Mouse (Mus musculus): ENCODE measurements around the gene Fam168b.

The Fam168b gene

DNA sequence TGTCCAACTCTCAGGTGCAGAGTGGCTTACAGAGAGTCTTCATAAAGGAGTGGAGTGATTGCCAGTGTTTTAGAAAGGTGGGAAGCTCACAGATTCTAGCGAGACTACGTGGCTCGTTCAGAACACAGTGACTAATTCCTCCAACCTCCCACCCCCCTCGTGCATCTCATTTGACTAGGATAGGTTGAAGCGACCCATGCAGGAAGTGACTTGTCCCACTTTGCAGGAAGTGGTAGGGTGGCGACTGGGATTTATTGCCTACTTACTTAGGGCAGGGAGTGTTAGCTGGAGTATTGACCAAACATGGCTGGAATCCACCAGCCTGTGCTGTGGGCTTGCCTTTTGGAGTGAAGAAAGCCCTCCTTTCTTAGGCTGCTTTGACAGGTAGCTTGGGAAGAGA is 8.7 kb upstream of the Fam168b start:
- no peak for DNase-seq (ENCODE audit: extremely low read depth, low read depth)

- no peak for DNase-seq (ENCODE audit: extremely low read depth, low read depth)
These were observed 7.7 kb upstream of the Fam168b start for GRCm38 (mm10) chr1:34850343-34851136.

DNA sequence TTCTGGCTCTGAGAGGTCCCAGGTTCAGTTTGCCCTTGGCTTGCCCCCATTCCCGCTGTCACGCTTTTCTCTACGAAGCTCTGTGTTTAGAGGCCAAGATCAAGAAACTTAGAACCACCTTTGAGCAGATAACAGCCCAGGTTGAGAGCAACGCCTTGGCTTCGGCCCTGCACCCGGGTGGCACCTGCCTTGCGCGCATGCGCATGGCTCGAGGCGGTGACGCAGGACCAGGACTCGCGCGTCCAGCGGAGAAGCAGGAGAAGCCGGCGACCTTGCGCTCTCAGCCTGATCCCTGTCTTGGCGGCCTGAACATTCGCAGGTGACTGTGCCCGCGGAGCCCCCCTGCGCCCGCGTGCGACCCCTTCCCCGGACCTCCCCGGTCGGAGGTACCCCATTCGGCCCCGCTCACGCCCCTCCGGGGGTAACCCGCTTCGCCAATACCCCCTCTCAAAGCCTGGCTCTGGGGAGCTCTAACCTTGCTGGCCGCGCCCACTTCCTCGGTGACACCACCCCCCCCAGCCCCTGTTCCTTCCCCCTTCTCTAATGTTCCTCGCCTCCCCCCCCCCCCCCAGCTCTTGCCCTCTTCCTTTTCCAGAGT is 7.0 kb upstream of the Fam168b start, which contains the start of gene Plekhb2:
Gene Plekhb2, plus strand, starts transcription at position 232 of the 598 bp plus-strand sequence.
- peak; percentile 56 for DNase-seq (ENCODE audit: extremely low read depth, low read depth)

- DNase-seq (ENCODE audit: extremely low read depth, low read depth) = no peak
These were observed 4.2 kb upstream of the Fam168b start for GRCm38 (mm10) chr1:34847070-34847469.

GRCm38 (mm10) chr1:34842389-34842861 is 440 bp downstream of the Fam168b start:
- DNase-seq (ENCODE audit: extremely low read depth, low read depth) = no peak

GRCm38 (mm10) chr1:34841709-34842388 is 1.0 kb downstream of the Fam168b start:
- DNase-seq (ENCODE audit: extremely low read depth, low read depth) = no peak

DNA sequence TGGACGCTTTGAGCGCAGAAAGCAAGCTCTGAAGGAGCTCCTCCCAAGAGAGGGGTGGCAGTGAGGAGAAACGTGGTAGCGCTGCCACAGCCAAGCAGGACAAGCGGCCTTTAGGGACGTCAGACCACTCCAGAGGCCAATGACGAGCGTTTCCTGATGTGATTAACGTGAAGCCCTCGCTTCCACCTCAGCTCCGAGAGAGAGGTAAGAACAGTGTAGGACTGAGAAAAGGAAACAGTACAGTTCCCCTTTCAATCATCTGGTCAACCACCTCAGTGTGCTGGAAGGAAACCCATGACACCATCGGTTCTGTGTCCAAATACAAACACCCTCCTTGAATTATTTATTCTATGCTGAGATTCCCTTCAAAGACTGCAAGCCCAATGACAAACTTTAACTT is 3.6 kb downstream of the Fam168b start:
- no peak for DNase-seq (ENCODE audit: extremely low read depth, low read depth)

- peak; percentile 39 for DNase-seq (ENCODE audit: extremely low read depth, low read depth)
These were observed 4.7 kb downstream of the Fam168b start for GRCm38 (mm10) chr1:34837951-34838689.

DNA sequence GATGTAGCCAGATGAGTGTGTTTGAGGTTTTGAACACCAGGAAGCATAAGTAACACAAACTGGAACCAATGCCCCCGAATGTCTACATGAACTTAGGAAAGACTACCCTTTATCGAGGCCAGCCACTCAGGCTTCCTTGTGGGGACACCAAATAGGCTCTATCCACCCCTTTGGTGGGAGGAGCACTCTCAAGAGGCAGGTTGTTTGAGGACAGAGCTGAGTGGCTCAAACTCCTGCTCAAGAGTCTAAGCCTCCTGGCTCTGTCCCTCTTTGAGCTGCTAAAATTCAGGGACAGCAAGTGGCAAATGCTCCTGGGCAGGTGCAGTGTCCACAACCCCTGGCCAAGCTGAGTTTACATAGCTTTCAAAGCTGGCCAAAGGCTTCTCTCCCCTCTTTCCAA is 8.0 kb downstream of the Fam168b start:
- no peak for DNase-seq (ENCODE audit: extremely low read depth, low read depth)

DNA sequence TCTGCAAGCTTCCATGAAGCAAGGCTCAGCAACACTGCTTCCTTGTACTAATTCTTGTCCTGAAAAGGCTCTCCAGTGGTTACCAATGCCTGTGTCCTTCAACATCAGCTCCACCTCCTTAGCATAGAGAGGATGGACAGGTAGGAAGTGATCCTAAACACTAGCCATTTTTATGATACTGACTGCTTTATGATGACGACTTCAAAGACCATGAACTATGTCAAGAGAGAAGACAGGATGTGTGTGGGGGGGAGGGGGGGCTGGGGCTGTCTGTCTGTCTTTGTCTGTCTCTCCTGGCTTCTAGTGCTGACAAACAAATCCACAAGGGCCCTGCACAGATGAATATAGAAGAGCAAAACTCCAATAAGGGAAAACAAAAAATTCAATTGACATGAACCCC is 11.5 kb downstream of the Fam168b start:
- DNase-seq (ENCODE audit: extremely low read depth, low read depth) = no peak

- no peak for DNase-seq (ENCODE audit: extremely low read depth, low read depth)
These were observed 11.9 kb downstream of the Fam168b start for GRCm38 (mm10) chr1:34830934-34831333.

- no peak for DNase-seq (ENCODE audit: extremely low read depth, low read depth)
These were observed 14.2 kb downstream of the Fam168b start for GRCm38 (mm10) chr1:34828528-34829294.

DNA sequence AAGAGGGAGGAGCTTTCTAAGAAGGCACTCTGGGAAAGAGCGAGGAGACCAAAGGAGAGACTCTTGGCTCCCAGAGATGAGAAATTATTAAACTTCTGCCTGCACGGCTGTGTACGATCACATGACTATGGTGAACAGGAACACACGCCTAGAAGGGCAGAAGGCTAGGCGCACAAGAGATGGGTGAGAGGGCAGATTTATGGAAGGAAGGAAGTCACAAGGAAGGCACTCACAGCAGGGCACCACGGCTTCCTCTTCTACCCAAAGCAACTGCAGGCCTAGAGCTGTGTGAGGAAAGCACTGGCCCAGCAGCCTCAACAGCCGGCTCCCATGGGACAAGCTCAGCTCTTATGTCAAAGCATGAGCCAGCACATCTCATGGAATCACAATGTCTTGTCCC is 15.0 kb downstream of the Fam168b start:
- no peak for DNase-seq (ENCODE audit: extremely low read depth, low read depth)

DNA sequence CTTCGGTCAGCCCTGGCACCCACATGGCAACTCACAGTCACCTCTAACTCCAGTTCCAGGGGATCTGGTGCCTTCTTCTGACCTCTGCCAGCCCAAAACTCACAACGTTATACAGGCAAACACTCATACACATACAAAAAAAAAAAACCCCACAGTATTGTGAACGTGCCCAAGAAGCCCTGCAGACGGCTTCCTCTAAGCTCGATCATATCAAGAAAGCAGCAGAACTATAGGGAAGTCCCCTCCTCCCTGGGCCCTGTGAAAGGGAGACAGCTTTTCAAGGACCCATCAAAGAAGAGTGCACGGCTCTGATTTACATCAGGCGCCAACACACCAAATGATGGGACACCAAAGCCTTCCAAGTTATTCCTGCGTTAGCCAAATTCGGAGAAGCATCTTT is 17.0 kb downstream of the Fam168b start:
- no peak for DNase-seq (ENCODE audit: extremely low read depth, low read depth)

GRCm38 (mm10) chr1:34824208-34824607 is 18.7 kb downstream of the Fam168b start:
- DNase-seq (ENCODE audit: extremely low read depth, low read depth) = no peak

DNA sequence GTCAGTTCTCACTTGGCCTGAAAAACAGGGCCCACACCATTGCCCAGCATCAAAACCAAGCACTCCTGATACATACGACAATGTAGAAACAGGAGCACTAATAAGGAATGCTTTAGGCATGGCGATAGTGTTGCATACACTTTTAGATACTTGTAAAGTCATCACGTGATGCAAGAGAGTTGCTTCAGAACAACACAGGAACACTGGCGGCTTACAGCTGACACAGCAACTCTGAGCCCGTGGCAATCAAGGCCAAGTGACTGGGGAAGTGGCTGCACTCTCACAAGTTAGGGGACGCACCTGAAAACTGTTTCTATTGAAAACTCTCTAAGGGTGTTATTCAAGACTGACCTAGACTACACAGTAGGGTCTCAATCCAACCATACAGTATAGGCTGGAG is 19.5 kb downstream of the Fam168b start:
- DNase-seq (ENCODE audit: extremely low read depth, low read depth) = no peak

DNA sequence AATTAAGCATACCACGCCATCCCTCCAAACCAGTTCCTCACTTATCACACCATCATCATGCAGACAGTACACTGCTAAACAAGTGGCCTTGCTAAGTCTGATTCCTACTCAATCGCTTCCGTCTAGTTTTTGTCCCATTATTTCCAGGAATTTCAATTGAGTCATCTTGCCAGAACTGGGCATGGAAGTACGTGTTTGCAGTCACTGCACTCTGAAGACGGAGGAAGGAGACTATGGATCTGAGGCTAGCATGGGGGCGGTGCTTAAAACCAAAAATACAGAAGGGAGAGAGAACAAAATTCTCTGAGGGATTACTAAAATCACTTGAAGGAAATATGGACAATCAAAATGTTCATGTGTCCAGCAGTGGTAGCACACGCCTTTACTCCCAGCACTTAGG is 20.1 kb downstream of the Fam168b start:
- no peak for DNase-seq (ENCODE audit: extremely low read depth, low read depth)

- no peak for DNase-seq (ENCODE audit: extremely low read depth, low read depth)
These were observed 20.9 kb downstream of the Fam168b start for GRCm38 (mm10) chr1:34822003-34822402.

- DNase-seq (ENCODE audit: extremely low read depth, low read depth) = no peak
These were observed 21.5 kb downstream of the Fam168b start for GRCm38 (mm10) chr1:34821411-34821810.

GRCm38 (mm10) chr1:34819225-34819910 is 23.5 kb downstream of the Fam168b start:
- no peak for DNase-seq (ENCODE audit: extremely low read depth, low read depth)

Data from MEL-GATA-1-ER (cell line).